Mouse (Mus musculus) olfactory bulb, adult 2 months (tissue): Measurements from ENCODE around the gene Cntnap2.

ENCODE experiments used
- CTCF ChIP-seq: fragments of 200-500 bp; IDR thresholded peaks from 2 replicates; pipeline ENCODE4 v1.5.1; 2012; ENCODE audit warnings: low read depth, mild to moderate bottlenecking, low read length, moderate library complexity; ENCODE audit not compliant: insufficient read depth
- POLR2A ChIP-seq: fragments of 200-500 bp; IDR thresholded peaks from 2 replicates; pipeline ENCODE4 v1.6.1; 2012; ENCODE audit warnings: mild to moderate bottlenecking, low read depth, low read length, moderate library complexity; ENCODE audit not compliant: insufficient read depth

GRCm38 (mm10) chr6:46886230-46886629, 1827.1 kb downstream of the Cntnap2 start:
- no peak for TF ChIP-seq CTCF
- no peak for TF ChIP-seq POLR2A
